8 mouse cellular contexts compared by ENCODE assay signal in genomic region chr2:30711476-30711852, GRCm38 (mm10).
DNase-seq lines count a peak whose midpoint lies in the region; ATAC-seq and TF ChIP-seq lines count a peak whose summit lies in the region.

No protein-coding gene starts in this region.

- H3K4me1 ChIP-seq in bone marrow, adult 2 months (ENCODE audit: control insufficient read depth, insufficient read depth, low read length), result no peaks in the 10 kb centered on the region
- H3K4me1 ChIP-seq in heart, embryonic 16.5 days (ENCODE audit: control insufficient read depth, insufficient read depth, low read length), result peaks cover 42% of the 10 kb centered on the region
- peaks cover 7% of the 10 kb centered on the region for H3K4me1 ChIP-seq in liver, embryonic 16.5 days (ENCODE audit: control insufficient read depth, low read depth, low read length)

- WGBS in bone marrow, adult 2 months, result 6% methylated on average over 15 of the region's 15 CpGs
- WGBS in heart, embryonic 16.5 days, result 6% methylated on average over 10 of the region's 15 CpGs
- 9% methylated on average over 7 of the region's 15 CpGs for WGBS in liver, embryonic 16.5 days (ENCODE audit: insufficient replicate concordance)

- no peak for DNase-seq in left cerebral cortex, adult 2 months (ENCODE audit: extremely low spot score in 1 of 2, low spot score in 2 of 2)
- DNase-seq in left cerebral cortex, adult 18-20 months (ENCODE audit: low spot score in 2 of 2), result no peak
- no peak for DNase-seq in urinary bladder, adult 2 months (ENCODE audit: low spot score)
- DNase-seq in right cerebral cortex, postnatal 4 days, result no peak

- H3K4me2 ChIP-seq in heart, embryonic 16.5 days (ENCODE audit: low read depth, low read length), result peak overlapping the region; percentile 63
- H3K4me2 ChIP-seq in liver, embryonic 16.5 days (ENCODE audit: low read depth, low read length), result peak overlapping the region; percentile 66

- no peaks in the 10 kb centered on the region for H3K36me3 ChIP-seq in heart, embryonic 16.5 days (ENCODE audit: control insufficient read depth, insufficient read depth)
- no peaks in the 10 kb centered on the region for H3K36me3 ChIP-seq in liver, embryonic 16.5 days (ENCODE audit: control insufficient read depth, insufficient read depth)

- TF ChIP-seq CTCF in left cerebral cortex, adult 2 months (IDR thresholded peaks at IDR 0.05), result no peak
- TF ChIP-seq CTCF in bone marrow, adult 2 months (IDR thresholded peaks at IDR 0.05; ENCODE audit: control insufficient read depth, insufficient read depth, low read length), result no peak

- H3K9me3 ChIP-seq in heart, embryonic 16.5 days (replicated peaks; ENCODE audit: control insufficient read depth, low read length), result no peaks in the 10 kb centered on the region
- no peaks in the 10 kb centered on the region for H3K9me3 ChIP-seq in liver, embryonic 16.5 days (replicated peaks; ENCODE audit: control insufficient read depth, low read length)

- intact Hi-C loops in left cerebral cortex, adult 2 months (cut with DNase I), result loop anchor here (5.0 kb wide), 1 partner anchor 99 kb away; no protein-coding TSS in a partner anchor

- peak overlapping the region; percentile 43 for H3K4me3 ChIP-seq in left cerebral cortex, adult 2 months
- H3K4me3 ChIP-seq in bone marrow, adult 2 months (replicated peaks; ENCODE audit: control insufficient read depth, low read depth, low read length), result peak overlapping the region; percentile 25
- H3K4me3 ChIP-seq in heart, embryonic 16.5 days (ENCODE audit: low read length), result peak overlapping the region; percentile 54
- H3K4me3 ChIP-seq in liver, embryonic 16.5 days (ENCODE audit: low read depth, low read length), result peak overlapping the region; percentile 51

- TF ChIP-seq POLR2A in bone marrow, adult 2 months (IDR thresholded peaks at IDR 0.05; ENCODE audit: borderline replicate concordance, control insufficient read depth, low read depth, low read length), result no peak

- H3K27me3 ChIP-seq in heart, embryonic 16.5 days (ENCODE audit: control insufficient read depth, insufficient read depth, low read length), result no peaks in the 10 kb centered on the region
- peaks cover 65% of the 10 kb centered on the region for H3K27me3 ChIP-seq in liver, embryonic 16.5 days (ENCODE audit: control insufficient read depth, insufficient read depth, low read depth, low read length)

- peak overlapping the region; percentile 100 for H3K27ac ChIP-seq in left cerebral cortex, adult 2 months
- H3K27ac ChIP-seq in bone marrow, adult 2 months (ENCODE audit: control insufficient read depth, insufficient read depth, low read depth, low read length, poor library complexity), result no peak overlapping the region
- H3K27ac ChIP-seq in heart, embryonic 16.5 days (ENCODE audit: low read length), result peak overlapping the region; percentile 88
- no peak overlapping the region for H3K27ac ChIP-seq in liver, embryonic 16.5 days (ENCODE audit: low read length)

- H3K9ac ChIP-seq in heart, embryonic 16.5 days (ENCODE audit: low read length), result peak overlapping the region; percentile 79
- H3K9ac ChIP-seq in liver, embryonic 16.5 days (ENCODE audit: low read depth, low read length), result peak overlapping the region; percentile 50

- ATAC-seq in heart, embryonic 16.5 days (replicated peaks; ENCODE audit: extremely low read depth, insufficient read depth, low FRiP score), result 0 out of 2 replicates have a peak, but pooled peaks have one; percentile 23
- peak; percentile 35 for ATAC-seq in liver, embryonic 16.5 days (ENCODE audit: low read depth)
- no peak for ATAC-seq in erythroid progenitor cell, adult 5-6 weeks (replicated peaks; ENCODE audit: low FRiP score, poor library complexity, severe bottlenecking)

Comparison
In these comparisons a context has a peak if more than half of its experiments do, and no peak if none do; other contexts are left out.
1. H3K27ac ChIP-seq: peak in left cerebral cortex, adult 2 months (single experiment) and heart, embryonic 16.5 days (single experiment); none in bone marrow, adult 2 months (single experiment) and liver, embryonic 16.5 days (single experiment).
2. Peak in every context shown above with its lines, with median percentiles within 50 percentile points of each other: H3K4me3 ChIP-seq.